In the genomic region with DNA sequence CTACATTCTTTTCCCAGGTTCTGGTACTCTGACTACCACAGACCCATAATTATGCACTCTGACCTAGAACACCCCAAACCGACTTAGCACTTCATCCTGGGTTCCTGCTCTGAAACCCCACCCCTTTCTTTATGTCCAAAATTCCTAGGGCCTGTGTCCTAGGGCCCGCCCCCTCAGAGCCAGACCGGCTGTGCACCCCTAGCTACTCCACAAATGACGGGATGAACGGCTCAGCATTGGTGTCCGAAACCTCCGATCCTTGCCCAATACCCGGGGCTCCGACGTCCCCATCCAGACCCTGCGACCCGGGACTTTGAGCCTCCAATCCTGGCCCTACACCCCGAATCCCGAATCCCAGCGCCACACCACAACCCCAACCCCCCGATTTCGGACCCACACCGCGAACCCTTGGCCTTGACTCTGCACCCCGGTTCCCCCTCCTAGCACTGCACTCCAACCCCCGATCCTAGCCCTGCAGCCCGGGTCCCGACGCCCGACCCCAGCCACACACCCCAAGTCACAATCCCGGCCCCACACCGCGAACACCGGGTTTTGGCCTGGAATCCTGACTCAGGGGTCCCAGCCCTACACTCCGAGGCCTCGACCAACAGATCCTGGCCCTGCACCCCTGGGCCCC, we compare ENCODE assay signal across 8 mouse cellular contexts. TPM values are rescaled to one million over a fixed set of nuclear protein-coding genes. Genes with fewer than 3 reads are reported as not detected.
DNase-seq lines count a peak whose midpoint lies in the region; ATAC-seq and TF ChIP-seq lines count a peak whose summit lies in the region.

No protein-coding gene starts in this region.

- H3K27me3 ChIP-seq in hindbrain, embryonic 12.5 days, result no peaks in the 10 kb centered on the region
- H3K27me3 ChIP-seq in lung, embryonic 15.5 days, result no peaks in the 10 kb centered on the region
- no peaks in the 10 kb centered on the region for H3K27me3 ChIP-seq in stomach, embryonic 15.5 days (replicated peaks)

- no peaks in the 10 kb centered on the region for H3K9me3 ChIP-seq in hindbrain, embryonic 12.5 days (replicated peaks)
- H3K9me3 ChIP-seq in lung, embryonic 15.5 days, result no peaks in the 10 kb centered on the region
- H3K9me3 ChIP-seq in stomach, embryonic 15.5 days, result no peaks in the 10 kb centered on the region

- H3K9ac ChIP-seq in hindbrain, embryonic 12.5 days, result peak overlapping the region; percentile 97
- peak overlapping the region; percentile 94 for H3K9ac ChIP-seq in lung, embryonic 15.5 days
- H3K9ac ChIP-seq in stomach, embryonic 15.5 days, result peak overlapping the region; percentile 96

- H3K4me3 ChIP-seq in lung, adult 2 months (replicated peaks; ENCODE audit: extremely low read depth, low read depth, low read length), result peak overlapping the region; percentile 82
- H3K4me3 ChIP-seq in hindbrain, embryonic 12.5 days, result peak overlapping the region; percentile 87
- peak overlapping the region; percentile 74 for H3K4me3 ChIP-seq in lung, embryonic 15.5 days
- peak overlapping the region; percentile 95 for H3K4me3 ChIP-seq in stomach, embryonic 15.5 days (replicated peaks)

- DNase-seq in lung, adult 2 months, result peak; percentile 17
- DNase-seq in lung, postnatal 25 days (ENCODE audit: low spot score), result no peak
- DNase-seq in embryo, embryonic 11 days, result peak; percentile 23
- no peak for DNase-seq in thymus, postnatal 0 days (ENCODE audit: low spot score)
- DNase-seq in layer of hippocampus, postnatal 25 days (ENCODE audit: extremely low spot score in 1 of 2, low spot score in 1 of 2), result no peak

- no peak for TF ChIP-seq POLR2A in lung, adult 2 months (IDR thresholded peaks at IDR 0.05; ENCODE audit: borderline replicate concordance, extremely low read depth, low read depth, low read length)

- no peak for TF ChIP-seq CTCF in lung, adult 2 months (IDR thresholded peaks at IDR 0.05; ENCODE audit: insufficient read depth, low read length)

- WGBS in lung, adult 2 months, result 6% methylated on average over 31 of the region's 31 CpGs
- WGBS in hindbrain, embryonic 12.5 days, result under 1% methylated on average over 31 of the region's 31 CpGs
- WGBS in lung, embryonic 15.5 days, result under 1% methylated on average over 31 of the region's 31 CpGs
- 2% methylated on average over 31 of the region's 31 CpGs for WGBS in stomach, embryonic 15.5 days

- H3K27ac ChIP-seq in hindbrain, embryonic 12.5 days, result peak overlapping the region; percentile 80
- H3K27ac ChIP-seq in lung, embryonic 15.5 days, result peak overlapping the region; percentile 72
- H3K27ac ChIP-seq in stomach, embryonic 15.5 days, result peak overlapping the region; percentile 91

- ATAC-seq in hindbrain, embryonic 12.5 days (ENCODE audit: low FRiP score), result peak; percentile 85
- peak; percentile 50 for ATAC-seq in lung, embryonic 15.5 days (ENCODE audit: borderline replicate concordance, extremely low read depth, low FRiP score, low TSS enrichment)
- peak; percentile 21 for ATAC-seq in stomach, embryonic 15.5 days (ENCODE audit: insufficient read depth, low FRiP score, low read depth)

- peaks cover 10% of the 10 kb centered on the region for H3K36me3 ChIP-seq in hindbrain, embryonic 12.5 days
- H3K36me3 ChIP-seq in lung, embryonic 15.5 days, result peaks cover 10% of the 10 kb centered on the region
- peaks cover 7% of the 10 kb centered on the region for H3K36me3 ChIP-seq in stomach, embryonic 15.5 days

- no peaks in the 10 kb centered on the region for H3K4me1 ChIP-seq in lung, adult 2 months (ENCODE audit: control insufficient read depth, insufficient read depth, low read length)
- peaks cover 18% of the 10 kb centered on the region for H3K4me1 ChIP-seq in hindbrain, embryonic 12.5 days
- peaks cover 30% of the 10 kb centered on the region for H3K4me1 ChIP-seq in lung, embryonic 15.5 days
- H3K4me1 ChIP-seq in stomach, embryonic 15.5 days, result peaks cover 19% of the 10 kb centered on the region

- H3K4me2 ChIP-seq in hindbrain, embryonic 12.5 days (replicated peaks), result peak overlapping the region; percentile 91
- peak overlapping the region; percentile 74 for H3K4me2 ChIP-seq in lung, embryonic 15.5 days
- H3K4me2 ChIP-seq in stomach, embryonic 15.5 days, result peak overlapping the region; percentile 71

RNA-seq across cellular contexts. Expression of a gene that starts 0.8 kb away (rescaled TPM):
- 69.3 and 89.7 TPM in 2 replicates for polyA plus RNA-seq in lung, adult 2 months (2012; rRNA removed)
- polyA plus RNA-seq in hindbrain, embryonic 12.5 days (2016; fragmentation: Nextera tagmentation; extraction: Ambion mirVana), result 198 and 213 TPM in 2 replicates
- 171 and 179 TPM in 2 replicates for polyA plus RNA-seq in lung, embryonic 15.5 days (2015; fragmentation: Nextera tagmentation; extraction: Ambion mirVana)
- 164 and 169 TPM in 2 replicates for polyA plus RNA-seq in stomach, embryonic 15.5 days (2015; fragmentation: Nextera tagmentation; extraction: Ambion mirVana)
- polyA plus RNA-seq in thymus, postnatal 0 days (2015; fragmentation: Nextera tagmentation; extraction: Ambion mirVana), result 37.3 and 38.9 TPM in 2 replicates
- 100 to 1,000 TPM; 173 to 198 TPM for total RNA-seq in layer of hippocampus, postnatal 25 days (2021)

Comparison
In these comparisons a context has a peak if more than half of its experiments do, and no peak if none do; other contexts are left out.
1. DNase-seq: peak in lung, adult 2 months (single experiment) and embryo, embryonic 11 days (single experiment); none in lung, postnatal 25 days (single experiment), thymus, postnatal 0 days (single experiment) and layer of hippocampus, postnatal 25 days (0 of 2).
2. ATAC-seq: peak in every context shown above with its lines; median percentile 85 in hindbrain, embryonic 12.5 days; 50 in lung, embryonic 15.5 days; 21 in stomach, embryonic 15.5 days.
3. Peak in every context shown above with its lines, with median percentiles within 50 percentile points of each other: H3K4me3 ChIP-seq, H3K27ac ChIP-seq, H3K4me2 ChIP-seq and H3K9ac ChIP-seq.